Mouse (Mus musculus): Measurements from ENCODE around the gene Slc35b4.

Gene Slc35b4

GRCm38 (mm10) chr6:34129261-34129660, 47.6 kb downstream of the Slc35b4 start:
- no peak for DNase-seq (ENCODE audit: low read depth, low spot score)

- no peak for DNase-seq (ENCODE audit: low read depth, low spot score)
These were observed 52.5 kb downstream of the Slc35b4 start for GRCm38 (mm10) chr6:34124401-34124800.

GRCm38 (mm10) chr6:34116838-34117478, 60.0 kb downstream of the Slc35b4 start:
- no peak for DNase-seq (ENCODE audit: low read depth, low spot score)

GRCm38 (mm10) chr6:34111406-34111805, 65.5 kb downstream of the Slc35b4 start:
- no peak for DNase-seq (ENCODE audit: low read depth, low spot score)

- no peak for DNase-seq (ENCODE audit: low read depth, low spot score)
These were observed 66.3 kb downstream of the Slc35b4 start for GRCm38 (mm10) chr6:34110571-34110970.
